ENCODE assay signal across 26 mouse cellular contexts in genomic region chr2:3771483-3771882, GRCm38 (mm10).
DNase-seq lines count a peak whose midpoint lies in the region; ATAC-seq and TF ChIP-seq lines count a peak whose summit lies in the region.
"Had no signal": no experiment of that assay in that cellular context is flagged by ENCODE, and none has a peak within 500 bp of the region (broad histone marks: within the 10 kb centered on the region; RNA-seq: fewer than 3 reads in every experiment).

No protein-coding gene starts in this region.

- intact Hi-C loops in heart, postnatal 36 days (cut with DNase I), result loop anchor here (5.0 kb wide), 1 partner anchor 139 kb away; no protein-coding TSS in a partner anchor
- intact Hi-C loops in heart, postnatal 25 days (cut with DNase I), result loop anchor here (10.0 kb wide), 1 partner anchor 427 kb away; no protein-coding TSS in a partner anchor

- H3K9me3 ChIP-seq in liver, postnatal 0 days (ENCODE audit: low read length), result no peaks in the 10 kb centered on the region
- no peaks in the 10 kb centered on the region for H3K9me3 ChIP-seq in liver, embryonic 15.5 days (replicated peaks)
- H3K9me3 ChIP-seq: embryonic facial prominence, embryonic 15.5 days; forebrain, embryonic 10.5 days; G1E; heart, embryonic 10.5 days; heart, embryonic 15.5 days; hindbrain, embryonic 12.5 days had no signal

- ATAC-seq in liver, postnatal 0 days, result no peak
- ATAC-seq in liver, embryonic 15.5 days (ENCODE audit: insufficient read depth), result no peak
- ATAC-seq: CD4-positive, CD25-positive, alpha-beta regulatory T cell, adult 4 months; forebrain, embryonic 14.5 days; hindbrain, embryonic 16.5 days had no signal

- peaks cover 15% of the 10 kb centered on the region; the same call in 1 of the 2 replicates for H3K79me2 ChIP-seq in liver, adult 2 months (ENCODE audit: control insufficient read depth, insufficient read depth, low read length)

- TF ChIP-seq EP300 in liver, postnatal 0 days (IDR thresholded peaks at IDR 0.05; ENCODE audit: low read depth), result no peak

- 0 out of 2 replicates have a peak, but pooled peaks cover 4% of the 10 kb centered on the region for H3K36me3 ChIP-seq in liver, adult 2 months (ENCODE audit: control insufficient read depth, insufficient read depth, low read length)
- H3K36me3 ChIP-seq in liver, postnatal 0 days (replicated peaks; ENCODE audit: insufficient read depth, low read length), result peaks cover 9% of the 10 kb centered on the region
- H3K36me3 ChIP-seq in liver, embryonic 15.5 days (replicated peaks), result peaks cover 7% of the 10 kb centered on the region; the same call in 1 of the 2 replicates
- H3K36me3 ChIP-seq: embryonic facial prominence, embryonic 15.5 days; heart, embryonic 10.5 days; heart, embryonic 15.5 days; hindbrain, embryonic 12.5 days had no signal

- WGBS in liver, adult 2 months, result 30% methylated on average over 6 of the region's 6 CpGs
- 59% methylated on average over 6 of the region's 6 CpGs for WGBS in liver, postnatal 0 days (ENCODE audit: insufficient replicate concordance)
- WGBS in liver, embryonic 15.5 days (ENCODE audit: insufficient replicate concordance), result 57% methylated on average over 6 of the region's 6 CpGs

- H3K4me1 ChIP-seq in liver, adult 2 months (ENCODE audit: control insufficient read depth, insufficient read depth, low read length), result peaks cover 15% of the 10 kb centered on the region
- H3K4me1 ChIP-seq in liver, postnatal 0 days (ENCODE audit: insufficient read depth), result peaks cover 10% of the 10 kb centered on the region; the same call in 1 of the 2 replicates
- peaks cover 22% of the 10 kb centered on the region for H3K4me1 ChIP-seq in liver, embryonic 15.5 days (replicated peaks)
- H3K4me1 ChIP-seq: hindbrain, embryonic 12.5 days had no signal

- no peak overlapping the region for H3K27ac ChIP-seq in liver, adult 2 months (replicated peaks; ENCODE audit: insufficient read depth, low read depth, low read length)
- no peak overlapping the region for H3K27ac ChIP-seq in liver, postnatal 0 days (ENCODE audit: low read depth)
- no peak overlapping the region for H3K27ac ChIP-seq in liver, embryonic 15.5 days (replicated peaks)
- H3K27ac ChIP-seq: embryonic facial prominence, embryonic 15.5 days; forebrain, embryonic 10.5 days; heart, embryonic 10.5 days; heart, embryonic 15.5 days; hindbrain, embryonic 12.5 days had no signal

- no peaks in the 10 kb centered on the region for H3K27me3 ChIP-seq in liver, adult 2 months (ENCODE audit: control insufficient read depth, insufficient read depth, low read length)
- H3K27me3 ChIP-seq in liver, postnatal 0 days (ENCODE audit: insufficient read depth, low read length), result no peaks in the 10 kb centered on the region
- no peaks in the 10 kb centered on the region for H3K27me3 ChIP-seq in liver, embryonic 15.5 days
- H3K27me3 ChIP-seq: embryonic facial prominence, embryonic 15.5 days; heart, embryonic 15.5 days; hindbrain, embryonic 12.5 days had no signal

- no peak overlapping the region for H3K4me3 ChIP-seq in liver, adult 2 months (ENCODE audit: insufficient read depth, low read depth, low read length)
- H3K4me3 ChIP-seq in liver, postnatal 0 days (ENCODE audit: low read depth, low read length), result no peak overlapping the region
- no peak overlapping the region for H3K4me3 ChIP-seq in liver, embryonic 15.5 days (replicated peaks)
- H3K4me3 ChIP-seq: embryonic facial prominence, embryonic 15.5 days; erythroblast, embryonic 14.5 days; forebrain, embryonic 10.5 days; heart, embryonic 10.5 days; heart, embryonic 15.5 days; hindbrain, embryonic 12.5 days had no signal

- no peak overlapping the region for H3K4me2 ChIP-seq in liver, postnatal 0 days (ENCODE audit: low read depth, low read length)
- peak overlapping the region; percentile 6; the same call in 1 of the 2 replicates for H3K4me2 ChIP-seq in liver, embryonic 15.5 days
- H3K4me2 ChIP-seq: embryonic facial prominence, embryonic 15.5 days; heart, embryonic 15.5 days; hindbrain, embryonic 12.5 days had no signal

- no peak for TF ChIP-seq POLR2A in liver, adult 2 months (IDR thresholded peaks at IDR 0.05; ENCODE audit: extremely low read depth, insufficient read depth, low read length)

- H3K9ac ChIP-seq in liver, adult 2 months (ENCODE audit: low read depth, low read length), result no peak overlapping the region
- no peak overlapping the region for H3K9ac ChIP-seq in liver, postnatal 0 days (replicated peaks)
- H3K9ac ChIP-seq in liver, embryonic 15.5 days, result no peak overlapping the region
- H3K9ac ChIP-seq: embryonic facial prominence, embryonic 15.5 days; heart, embryonic 15.5 days; hindbrain, embryonic 12.5 days had no signal

- TF ChIP-seq CTCF in liver, adult 2 months (IDR thresholded peaks at IDR 0.05; ENCODE audit: low read depth, low read length), result no peak
- no peak for TF ChIP-seq CTCF in liver, postnatal 0 days (IDR thresholded peaks at IDR 0.05; ENCODE audit: low read depth)

- peak; percentile 70 for DNase-seq in heart, adult 11 months
- DNase-seq in heart, postnatal 36 days, result no peak
- peak; percentile 34 for DNase-seq in liver, adult 2 months (ENCODE audit: extremely low read depth, low read depth, low spot score)
- no peak for DNase-seq in liver, postnatal 0 days
- no peak for DNase-seq in frontal cortex, postnatal 14 days (ENCODE audit: low spot score in 2 of 2)
- no peak for DNase-seq in heart, postnatal 25 days (ENCODE audit: low spot score)
- DNase-seq: adrenal gland, postnatal 10 days; B cell, adult 2 months; cerebellum, adult 11 months; cerebellum, adult 8-10 months; cerebellum, postnatal 14 days; embryo, embryonic 11 days; gastrocnemius, postnatal 36 days; heart, adult 18-20 months; heart, postnatal 14 days had no signal

Comparison
In these comparisons a context has a peak if more than half of its experiments do, and no peak if none do; other contexts are left out.
1. DNase-seq: peak in heart, adult 11 months (single experiment) and liver, adult 2 months (single experiment); none in heart, postnatal 36 days (0 of 2), liver, postnatal 0 days (single experiment), frontal cortex, postnatal 14 days (0 of 2) and heart, postnatal 25 days (single experiment).